Mouse (Mus musculus): Measurements from ENCODE around the gene Tmem107.

The Tmem107 gene

DNA sequence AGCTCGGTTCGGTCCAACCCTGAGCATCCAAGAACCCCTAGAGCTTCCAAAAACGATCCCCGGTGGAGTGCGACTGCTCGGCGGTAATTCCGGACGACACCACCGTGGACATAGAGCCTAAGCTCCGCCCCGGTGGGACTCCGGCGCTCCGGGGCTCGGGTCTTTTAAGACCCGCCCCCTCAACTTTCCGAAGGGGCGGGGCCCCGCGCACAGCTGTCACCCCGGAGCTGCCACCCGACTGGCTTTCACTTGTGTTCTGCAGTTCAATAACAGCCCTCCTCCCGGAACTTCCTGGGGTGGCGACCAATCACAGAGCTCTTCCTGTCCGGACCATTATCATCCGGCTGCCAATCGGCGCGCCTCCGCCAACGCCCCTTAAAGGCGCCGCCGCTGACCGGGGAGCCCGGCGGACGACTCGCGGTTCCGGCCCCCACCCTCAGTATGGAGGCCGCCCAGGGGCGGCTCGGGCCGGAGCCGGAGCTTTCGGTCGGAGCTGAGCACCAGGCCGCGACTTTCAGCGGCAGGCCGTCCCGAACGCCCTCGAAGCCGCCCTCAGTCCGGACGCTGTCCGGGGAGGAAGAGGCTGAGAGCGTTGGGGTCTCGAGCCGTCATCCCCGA lies 11.1 kb upstream of the Tmem107 start, which contains the start of gene Borcs6:
TSS of gene Borcs6 (plus strand) at position 361 of the 618 bp plus-strand sequence.
- DNase-seq (ENCODE audit: low spot score) = peak; percentile 91

DNA sequence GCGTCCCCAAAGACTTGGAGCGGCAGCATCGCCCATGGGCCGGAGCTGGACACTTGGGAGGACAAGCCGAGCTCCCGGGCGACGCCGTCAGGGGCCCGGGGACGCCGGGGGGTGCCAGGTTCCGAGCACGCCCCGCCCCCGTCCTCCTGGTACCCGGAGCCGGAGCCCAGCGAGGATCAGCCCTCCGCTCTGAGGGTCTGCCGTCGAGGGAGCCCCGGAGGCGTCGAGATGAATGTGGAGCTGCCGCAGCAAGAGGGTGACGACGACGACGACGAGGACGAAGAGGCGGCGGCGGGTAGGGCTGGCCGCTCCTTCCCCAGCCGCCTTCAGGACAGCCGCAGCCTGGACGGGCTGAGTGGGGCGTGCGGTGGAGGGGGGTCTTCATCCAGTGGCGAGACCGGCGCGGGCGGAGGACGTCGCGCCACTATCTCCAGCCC lies 10.6 kb upstream of the Tmem107 start:
- DNase-seq (ENCODE audit: low spot score) = no peak

DNA sequence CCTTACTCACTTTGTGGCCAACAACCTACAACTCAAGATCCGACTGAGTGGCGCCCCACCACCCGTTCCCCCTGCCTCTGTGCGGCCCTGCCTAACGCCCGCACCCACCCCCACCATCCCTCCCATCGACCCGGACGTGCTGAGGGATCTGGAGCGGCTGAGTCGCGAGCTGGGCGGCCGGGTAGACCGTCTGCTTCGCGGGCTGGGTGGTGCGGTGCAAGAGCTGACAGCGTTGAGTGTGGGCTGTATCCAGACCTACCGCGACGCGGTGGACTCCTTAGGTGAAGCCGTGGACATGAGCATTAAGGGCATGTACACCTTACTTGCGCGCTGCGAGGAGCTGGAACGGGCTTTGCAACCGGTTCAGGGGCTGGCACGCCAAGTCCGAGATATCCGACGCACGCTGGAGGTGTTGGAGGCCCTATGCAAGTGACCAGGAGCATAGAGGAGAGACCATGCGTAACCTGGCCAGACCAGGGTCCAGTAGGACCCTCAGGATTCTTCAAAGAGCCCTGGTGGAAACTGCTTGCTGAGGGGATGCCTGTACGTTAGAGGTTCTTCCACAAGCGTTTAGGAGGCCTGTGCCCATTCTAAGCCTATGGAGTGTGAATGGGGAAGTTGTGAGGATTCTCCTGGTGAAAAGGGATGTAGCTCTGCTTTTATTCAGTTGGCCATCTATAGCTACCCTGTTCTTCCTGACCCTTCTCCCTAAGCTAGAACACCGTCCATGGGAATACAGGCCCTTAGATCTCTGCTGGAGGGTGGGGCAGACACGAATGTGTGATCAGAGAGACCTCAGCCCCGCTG lies 10.0 kb upstream of the Tmem107 start:
- no peak for DNase-seq (ENCODE audit: low spot score)

DNA sequence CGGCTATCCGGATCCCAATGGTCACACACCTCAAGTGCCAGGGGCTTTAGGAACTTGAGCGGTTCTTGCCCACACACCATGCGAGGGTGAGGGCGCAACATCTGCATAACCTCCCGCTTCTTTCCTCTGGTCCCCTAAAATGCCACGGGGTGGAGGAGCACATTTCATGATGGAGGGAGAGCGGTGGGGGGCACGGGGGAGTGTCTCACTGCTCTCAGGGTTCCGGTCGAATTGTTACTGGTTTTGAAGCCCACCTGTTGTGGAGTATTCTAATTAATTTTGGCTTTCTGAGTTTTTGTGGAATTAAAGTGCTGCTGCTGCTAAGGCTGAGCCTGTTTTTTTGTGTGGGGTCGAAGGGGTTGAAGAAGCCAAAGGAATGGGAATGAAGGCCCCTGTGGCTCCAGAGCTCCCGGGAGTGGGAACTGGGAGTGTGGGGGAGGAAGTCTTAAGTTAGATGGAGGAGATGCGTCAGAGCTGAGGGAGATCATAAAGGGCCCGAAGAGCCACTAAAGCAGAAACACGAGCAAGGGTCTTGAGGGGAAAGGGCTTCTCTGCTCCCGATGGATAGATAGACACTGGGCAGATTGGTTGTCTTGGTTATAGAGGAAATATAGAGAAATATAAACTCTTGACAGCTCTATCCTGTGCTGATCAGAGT lies 9.2 kb upstream of the Tmem107 start:
- no peak for DNase-seq (ENCODE audit: low spot score)

DNA sequence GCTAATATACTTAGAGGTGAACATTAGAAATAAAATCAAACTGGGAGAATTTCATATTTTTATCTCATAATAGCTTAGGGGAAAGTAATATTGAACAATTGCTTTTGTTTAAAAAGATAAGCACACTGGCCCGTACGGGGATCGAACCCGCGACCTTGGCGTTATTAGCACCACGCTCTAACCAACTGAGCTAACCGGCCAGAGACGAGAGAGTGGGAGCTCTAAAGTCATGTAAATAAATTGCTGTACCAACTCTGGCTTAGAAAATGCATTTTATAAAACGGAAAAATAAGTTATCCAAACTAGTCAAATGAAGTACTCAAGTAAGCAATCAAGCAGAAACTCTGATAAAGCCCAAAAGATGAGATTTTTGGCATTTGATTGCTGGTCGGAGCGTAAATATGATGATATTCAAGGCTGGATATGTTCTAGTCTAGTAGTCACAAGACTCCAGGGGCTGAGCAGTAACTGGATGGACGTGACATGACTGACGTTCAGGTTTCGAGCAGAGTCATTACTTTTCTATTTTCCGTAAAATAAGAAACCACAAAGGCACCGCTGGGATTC lies 8.3 kb upstream of the Tmem107 start:
- DNase-seq (ENCODE audit: low spot score) = peak; percentile 87

DNA sequence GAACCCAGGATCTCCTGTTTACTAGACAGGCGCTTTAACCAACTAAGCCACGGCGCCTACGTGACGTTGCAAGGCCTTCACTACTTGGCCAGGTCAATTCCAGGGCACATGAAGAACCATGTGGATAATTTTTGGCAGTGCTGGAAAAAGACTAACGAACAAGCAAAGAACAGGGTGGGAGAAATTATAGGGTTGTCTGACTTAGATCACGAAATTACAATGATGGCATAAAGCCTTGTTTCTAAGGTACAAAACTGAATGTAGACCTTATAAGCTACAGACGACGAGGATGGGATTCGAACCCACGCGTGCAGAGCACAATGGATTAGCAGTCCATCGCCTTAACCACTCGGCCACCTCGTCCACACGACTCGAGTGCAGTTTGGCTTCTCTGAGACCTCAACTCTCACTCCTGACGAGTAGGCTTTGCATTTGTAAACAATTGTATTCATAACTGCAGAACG lies 7.8 kb upstream of the Tmem107 start:
- DNase-seq (ENCODE audit: low spot score) = peak; percentile 99

DNA sequence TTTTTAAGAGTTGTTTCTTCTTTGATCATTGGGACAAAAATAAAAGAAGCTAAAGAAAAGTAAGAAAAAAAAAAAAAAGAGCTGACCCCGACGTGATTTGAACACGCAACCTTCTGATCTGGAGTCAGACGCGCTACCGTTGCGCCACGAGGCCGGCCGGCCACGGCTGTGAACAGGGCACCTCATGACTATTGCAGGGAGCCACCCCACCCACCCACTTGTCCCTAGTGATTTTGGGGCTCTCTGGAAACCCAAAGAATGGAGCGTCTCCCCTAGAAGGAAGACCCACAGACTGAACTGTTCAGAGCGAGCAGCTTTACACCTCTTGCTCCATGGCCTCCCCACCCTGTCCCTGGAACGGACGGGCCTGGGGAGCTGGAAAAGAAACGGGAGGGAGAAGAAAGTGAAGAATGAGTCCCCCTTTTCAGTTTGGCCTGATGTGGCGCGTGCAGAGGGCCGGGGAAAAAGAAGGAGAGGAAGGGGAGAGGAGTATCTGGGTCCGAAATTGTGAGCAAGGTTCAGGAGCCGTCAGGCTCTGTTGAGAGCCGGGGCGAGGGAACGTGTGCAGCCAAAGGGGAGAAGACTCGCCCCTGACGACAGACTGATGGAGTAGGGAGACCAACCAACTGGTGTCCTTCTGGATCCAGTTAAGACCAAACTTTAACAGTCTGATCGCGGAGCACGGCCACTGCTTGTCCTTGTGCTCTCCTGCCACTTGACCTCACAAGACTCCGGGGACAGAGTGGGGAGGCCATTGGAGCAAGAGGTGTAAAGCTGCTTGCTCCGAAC lies 7.0 kb upstream of the Tmem107 start:
- no peak for DNase-seq (ENCODE audit: low spot score)

DNA sequence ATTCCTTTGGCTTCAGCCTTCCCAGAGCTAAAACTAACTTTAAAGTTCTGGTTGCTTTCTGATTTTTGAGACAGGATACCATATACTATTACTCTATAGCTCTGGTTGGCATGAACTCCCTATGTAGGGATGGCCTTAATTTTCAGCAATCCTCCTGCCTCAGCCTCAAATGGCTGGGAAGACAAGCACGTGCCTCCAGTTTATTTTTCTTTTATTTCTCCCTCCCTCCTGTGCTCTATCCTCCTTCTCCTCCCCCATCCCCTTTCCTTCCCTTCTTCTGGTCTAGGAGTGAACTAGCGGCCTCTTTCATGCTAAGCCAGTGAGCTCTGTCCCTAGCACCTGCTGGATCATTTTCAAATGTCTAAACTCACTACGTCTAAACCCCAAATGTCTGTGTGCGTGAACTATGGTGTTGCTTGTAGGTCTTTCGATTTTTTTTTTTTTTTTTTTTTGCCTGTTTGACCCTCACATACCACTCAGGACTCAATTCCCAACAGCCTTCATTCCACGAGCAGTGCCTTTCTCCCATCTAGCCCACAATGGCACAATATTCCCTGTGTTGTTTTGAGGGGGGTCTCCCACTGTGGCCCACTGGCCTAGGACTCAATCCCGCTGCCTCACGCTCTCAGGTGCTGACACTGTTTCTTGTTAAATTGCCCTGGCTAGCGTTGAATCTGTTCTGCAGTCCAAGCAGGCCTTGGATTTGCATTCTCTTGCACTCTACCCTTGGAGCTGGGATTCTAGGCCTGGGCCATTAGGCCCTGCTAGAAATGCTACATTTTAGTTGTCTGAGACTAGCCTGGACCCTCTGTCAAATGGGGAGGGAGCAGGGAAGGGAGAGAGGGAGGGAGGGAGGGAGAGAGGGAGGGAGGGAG lies 6.1 kb upstream of the Tmem107 start:
- DNase-seq (ENCODE audit: low spot score) = no peak

DNA sequence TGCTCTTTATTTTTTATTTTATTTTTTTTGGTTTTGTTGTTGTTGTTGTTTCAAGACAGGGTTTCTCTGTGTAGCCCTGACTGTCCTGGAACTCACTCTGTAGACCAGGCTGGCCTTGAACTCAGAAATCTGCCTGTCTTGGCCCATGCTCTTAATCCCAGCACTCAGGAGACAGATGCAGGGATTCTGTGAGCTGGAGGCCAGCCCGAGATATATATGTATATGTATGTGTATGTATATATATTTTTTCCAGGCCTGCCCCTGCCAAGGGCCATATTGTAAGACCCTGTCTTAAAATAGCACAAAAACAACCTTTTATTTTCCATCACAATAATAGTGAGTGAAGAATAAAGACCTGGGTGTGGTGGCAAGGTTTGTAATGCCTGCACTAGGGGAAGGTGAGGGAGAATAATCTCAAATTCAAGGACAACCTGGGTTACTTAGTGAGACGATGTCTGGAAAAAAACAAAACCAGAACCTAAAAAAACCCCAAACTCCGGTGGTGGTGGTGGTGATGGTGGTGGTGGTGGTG lies 5.1 kb upstream of the Tmem107 start:
- DNase-seq (ENCODE audit: low spot score) = no peak

DNA sequence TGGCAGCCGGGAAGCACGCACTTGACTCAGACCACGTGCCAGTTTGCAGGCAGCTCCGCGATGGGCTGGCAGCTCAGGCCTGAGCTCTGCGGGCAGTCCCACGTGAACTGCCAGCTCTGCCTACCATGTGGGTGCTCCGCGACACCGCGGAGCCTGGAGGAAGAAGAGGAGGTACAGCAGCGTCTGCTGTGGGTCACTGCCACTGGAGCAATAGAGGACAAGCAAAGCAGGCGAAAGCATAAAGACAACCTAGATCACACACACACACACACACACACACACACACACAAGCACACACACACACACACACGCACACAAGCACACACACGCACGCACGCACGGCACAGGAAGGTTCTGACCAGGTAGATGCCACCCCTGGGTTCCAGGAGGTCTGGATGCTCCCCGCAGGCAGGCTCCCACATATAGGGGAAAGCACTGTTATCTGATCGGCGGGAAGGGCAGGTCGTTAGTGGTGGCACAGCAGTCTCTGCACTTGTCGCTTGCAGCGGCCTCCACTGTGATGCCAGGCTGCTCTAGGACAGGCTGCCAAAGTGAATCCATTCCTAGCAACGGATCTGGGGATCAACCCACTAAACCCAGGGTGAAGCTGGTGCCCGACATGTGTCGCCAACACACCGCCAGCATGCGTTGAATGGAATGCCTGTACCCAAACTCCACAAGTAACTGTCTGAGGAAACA lies 4.3 kb upstream of the Tmem107 start:
- DNase-seq (ENCODE audit: low spot score) = no peak

DNA sequence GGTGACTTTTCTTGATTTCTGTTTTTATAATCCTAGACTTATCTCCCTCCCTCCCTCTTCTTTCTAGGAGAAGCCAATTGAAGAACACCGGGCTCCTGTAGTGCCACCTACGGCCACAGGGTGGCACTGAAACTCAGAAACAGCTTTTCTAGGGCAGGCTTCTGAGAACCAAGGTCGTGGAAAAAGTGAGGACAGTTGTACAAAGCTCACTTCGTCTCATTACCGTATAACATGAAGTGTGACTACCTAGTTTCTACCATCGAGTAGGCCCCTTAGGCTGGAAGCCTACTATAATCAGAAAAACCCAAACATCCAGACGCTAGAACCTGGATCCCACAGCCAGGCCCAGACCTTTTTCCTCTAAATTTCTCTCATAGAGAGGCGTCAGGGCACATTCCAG lies 3.6 kb upstream of the Tmem107 start:
- peak; percentile 79 for DNase-seq (ENCODE audit: low spot score)

DNA sequence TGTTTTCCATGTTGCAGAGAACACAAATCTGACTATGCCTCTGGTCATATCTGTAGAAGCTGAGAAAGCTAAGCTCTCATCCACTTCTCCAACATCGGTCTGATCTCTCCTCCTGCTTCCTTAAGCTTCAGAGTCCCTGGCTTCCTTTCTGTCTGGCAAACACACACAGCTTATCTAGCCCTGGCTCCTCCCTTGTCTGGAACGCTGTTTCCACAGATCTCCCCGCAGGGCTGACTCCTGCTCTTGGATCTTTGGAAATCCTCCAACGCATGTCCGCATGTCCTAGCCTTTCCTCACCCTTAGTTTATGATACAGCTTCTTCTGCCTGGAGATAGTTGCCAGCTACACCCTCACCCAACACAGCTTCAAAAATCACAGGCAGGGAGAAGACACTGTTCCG lies 3.0 kb upstream of the Tmem107 start:
- no peak for DNase-seq (ENCODE audit: low spot score)

DNA sequence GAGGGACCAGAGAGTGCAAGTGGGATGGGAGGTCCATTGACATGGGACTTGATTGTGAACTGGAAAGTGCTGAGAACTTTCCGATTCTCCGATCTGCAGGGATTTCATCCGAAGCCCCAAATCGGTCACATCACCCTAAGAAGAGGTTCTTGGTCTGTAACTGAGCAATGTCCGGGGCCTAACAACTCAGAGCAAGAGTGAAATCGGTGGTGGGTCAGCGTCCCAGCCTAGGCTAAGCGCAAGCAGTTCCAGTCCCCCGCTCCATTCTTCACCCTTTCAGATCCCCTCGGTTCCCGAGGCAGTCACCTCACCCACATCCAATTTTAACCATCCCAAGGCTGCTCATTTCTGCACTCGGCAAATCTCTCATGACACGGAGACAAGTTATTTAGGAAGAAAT lies 513 bp upstream of the Tmem107 start:
- no peak for DNase-seq (ENCODE audit: low spot score)

DNA sequence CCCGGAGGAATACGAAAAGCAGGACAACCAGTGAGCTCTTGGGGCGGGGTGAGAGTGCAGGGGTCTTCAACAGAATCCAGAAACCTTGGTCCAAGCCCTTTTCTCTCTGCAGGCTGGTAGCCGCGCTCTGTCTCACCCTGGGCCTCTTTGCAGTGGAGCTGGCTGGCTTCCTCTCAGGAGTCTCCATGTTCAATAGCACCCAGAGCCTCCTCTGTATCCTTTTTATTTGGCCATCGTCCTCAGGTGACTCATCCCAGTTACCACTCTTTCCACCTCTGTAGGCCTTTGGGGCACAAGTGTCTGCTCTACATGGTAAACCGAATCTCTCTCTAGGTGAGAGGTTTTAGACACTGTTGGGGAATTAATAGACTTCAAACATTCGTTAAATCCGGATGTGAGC lies 656 bp downstream of the Tmem107 start:
- DNase-seq (ENCODE audit: low spot score) = no peak

DNA sequence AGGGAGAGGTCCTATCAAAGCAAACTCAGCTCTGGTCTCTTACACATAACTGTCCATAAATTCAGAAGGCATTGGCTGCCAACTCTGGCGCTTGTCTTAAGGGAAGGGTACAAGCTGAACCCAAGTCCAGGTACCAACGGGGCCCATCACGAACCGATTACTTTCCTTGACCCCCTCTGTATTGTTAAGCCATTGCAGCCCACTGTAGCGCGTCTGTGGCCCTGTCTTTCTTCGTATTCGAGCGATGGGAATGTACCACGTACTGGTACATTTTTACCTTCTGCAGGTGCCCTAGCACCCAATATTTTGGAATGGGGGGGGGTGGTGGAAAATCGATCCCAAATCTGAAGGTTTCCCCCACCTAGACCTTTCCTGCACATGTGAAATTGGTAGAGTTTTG lies 1.6 kb downstream of the Tmem107 start:
- DNase-seq (ENCODE audit: low spot score) = no peak

DNA sequence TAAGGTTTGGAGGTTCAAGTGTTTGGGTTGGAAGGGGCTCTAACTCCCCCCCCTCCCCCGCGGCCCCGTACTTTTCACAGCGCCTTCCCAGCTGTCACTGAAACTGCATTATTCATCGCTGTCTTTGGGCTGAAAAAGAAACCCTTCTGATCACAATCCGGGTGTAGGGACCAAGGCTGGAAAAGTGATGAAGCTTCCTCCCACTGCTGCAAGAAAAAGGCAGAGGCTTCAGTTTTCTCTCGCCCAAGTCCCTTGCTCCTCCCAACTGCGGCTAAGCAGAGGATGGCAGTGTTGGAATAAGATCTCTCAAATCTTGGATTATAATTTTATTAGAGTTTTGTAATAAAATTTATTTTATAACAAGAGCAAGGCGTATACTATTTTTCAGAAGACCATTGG lies 2.1 kb downstream of the Tmem107 start:
- DNase-seq (ENCODE audit: low spot score) = no peak

DNA sequence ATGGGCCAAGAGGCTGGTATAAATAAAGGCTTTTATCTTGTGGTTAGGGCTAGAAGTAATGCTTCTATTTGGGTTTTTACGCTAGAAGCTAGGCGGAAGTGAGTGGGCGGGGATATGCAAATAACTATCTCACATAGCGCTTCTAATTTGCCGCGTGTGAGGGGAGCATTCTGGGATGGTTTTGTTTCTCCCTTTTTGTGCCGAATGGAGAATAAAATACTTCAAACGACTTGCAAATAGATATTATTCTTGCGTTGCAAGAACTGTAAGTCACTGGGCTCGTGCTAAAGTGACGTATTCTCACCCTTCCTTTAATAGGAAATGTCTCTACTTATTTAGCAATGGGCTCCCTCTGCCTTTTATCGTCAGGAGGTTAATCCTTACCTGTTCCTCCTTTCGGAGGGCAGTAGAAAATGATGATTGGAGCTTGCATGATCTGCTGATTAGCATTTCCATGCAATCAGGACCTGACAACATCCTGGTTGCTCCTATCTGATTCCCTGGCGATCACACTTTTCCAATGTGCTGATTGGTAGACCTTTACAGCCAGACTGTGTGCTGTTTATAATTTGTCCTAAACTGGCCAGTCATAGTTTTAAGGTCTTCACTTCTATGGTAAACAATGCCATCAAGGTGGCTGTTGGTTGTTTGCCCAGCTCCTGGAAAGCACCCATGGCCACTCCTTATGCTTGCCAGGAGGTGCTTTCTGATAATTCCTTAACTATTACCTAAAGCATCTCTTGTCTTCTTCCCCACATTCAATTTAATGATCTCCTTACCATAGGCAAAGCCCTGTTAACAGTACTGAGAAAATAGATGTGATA lies 2.7 kb downstream of the Tmem107 start:
- peak; percentile 93 for DNase-seq (ENCODE audit: low spot score)

DNA sequence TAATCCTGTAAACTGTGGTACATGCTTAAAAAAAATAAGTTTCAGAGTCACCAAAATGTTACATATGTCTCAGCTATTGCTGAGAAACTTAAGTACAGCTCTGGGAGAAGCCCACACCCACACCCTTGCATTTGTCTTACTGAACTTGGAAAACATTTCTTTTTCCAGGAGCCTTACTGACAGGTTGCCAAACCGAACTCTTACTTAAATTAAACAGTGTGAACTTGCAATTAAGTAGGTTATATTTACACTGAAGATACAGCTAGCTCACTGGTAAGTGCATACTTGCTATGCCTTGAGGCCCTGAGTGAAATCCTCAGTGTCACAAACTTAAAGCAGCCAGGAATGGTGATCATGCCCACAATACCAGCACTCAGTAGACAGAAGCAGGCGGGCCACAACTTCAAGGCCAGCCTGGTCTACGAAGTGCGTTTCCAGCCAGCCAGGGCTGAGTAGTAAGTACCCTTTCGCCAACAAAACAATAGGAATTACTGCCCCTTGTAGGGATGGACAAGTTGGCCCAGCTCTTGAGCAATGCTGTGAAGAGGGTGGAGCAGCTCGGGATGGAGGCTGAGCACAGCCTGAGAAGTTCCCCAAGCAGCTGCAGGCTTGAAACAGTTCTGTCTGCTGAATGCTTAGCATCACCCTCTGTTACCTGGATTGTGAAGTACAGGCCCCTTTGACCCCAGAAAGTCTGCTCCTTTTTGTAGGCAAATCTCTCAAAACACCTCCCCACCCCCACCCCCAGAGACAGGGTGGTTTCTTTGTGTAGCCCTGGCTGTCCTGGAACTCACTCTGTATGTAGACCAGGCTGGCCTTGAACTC lies 3.6 kb downstream of the Tmem107 start:
- no peak for DNase-seq (ENCODE audit: low spot score)
